Mouse (Mus musculus) MEL (cell line): Measurements from ENCODE around the gene Fbxw7.

Source experiments
- CTCF ChIP-seq, 3 experiments: IDR thresholded peaks in 2 of 3; conservative IDR thresholded peaks in 1 of 3; 2 replicates each; pipeline ENCODE4 v1.5.1; 2011 to 2012; ENCODE audit warnings: low read length in 3 of 3, low read depth in 2 of 3, mild to moderate bottlenecking in 2 of 3, improper control_type of control experiment in 1 of 3, inconsistent platforms in 1 of 3, mixed read lengths in 1 of 3, moderate library complexity in 1 of 3; ENCODE audit not compliant: control insufficient read depth in 1 of 3, insufficient read depth in 1 of 3, poor library complexity in 1 of 3, severe bottlenecking in 1 of 3
- ELF1 ChIP-seq: IDR thresholded peaks from 2 replicates; pipeline ENCODE4 v1.6.1; 2014; ENCODE audit warnings: low read depth, mild to moderate bottlenecking, inconsistent platforms, low read length, improper control_type of control experiment, moderate library complexity
- EP300 ChIP-seq, 2 experiments: IDR thresholded peaks; 2 replicates each; pipeline ENCODE4 v1.6.1; 2011; ENCODE audit warnings: improper control_type of control experiment in 2 of 2, low read length in 2 of 2, low read depth in 1 of 2, mild to moderate bottlenecking in 1 of 2
- POLR2A ChIP-seq, 2 experiments: IDR thresholded peaks; 2 replicates each; pipeline ENCODE4 v1.6.1; 2011 to 2012; ENCODE audit warnings: low read length in 2 of 2, mild to moderate bottlenecking in 2 of 2, control low read depth in 1 of 2, improper control_type of control experiment in 1 of 2, low read depth in 1 of 2, moderate library complexity in 1 of 2; ENCODE audit not compliant: control insufficient read depth in 1 of 2, insufficient read depth in 1 of 2, poor library complexity in 1 of 2
- TCF12 ChIP-seq: IDR thresholded peaks from 2 replicates; pipeline ENCODE4 v1.6.1; 2014; ENCODE audit warnings: low read depth, mild to moderate bottlenecking, inconsistent platforms, low read length, improper control_type of control experiment, moderate library complexity

DNA sequence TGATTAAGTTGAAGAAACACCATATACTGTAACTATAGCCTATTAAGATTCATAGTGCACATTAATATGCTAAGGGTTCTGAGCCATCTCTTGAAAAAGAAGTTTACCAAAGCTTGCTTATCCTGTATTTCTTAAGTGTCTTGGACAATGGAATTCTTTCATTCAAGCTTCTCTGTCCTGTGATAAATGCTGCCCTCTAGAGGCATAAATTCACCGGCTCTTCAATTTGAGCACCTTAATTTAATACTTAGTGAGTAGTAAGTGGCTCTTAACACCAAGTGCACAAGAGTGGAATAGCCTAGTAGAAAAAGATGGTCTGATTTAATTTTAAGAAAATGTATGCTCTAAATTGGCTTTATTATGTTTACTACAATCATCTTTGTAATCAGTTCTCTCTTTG lies 28.5 kb downstream of the Fbxw7 start:
- TF ChIP-seq POLR2A (IDR thresholded peaks at IDR 0.05; ENCODE audit: control insufficient read depth in 1 of 2, insufficient read depth in 1 of 2, low read depth in 1 of 2, low read length in 2 of 2, poor library complexity in 1 of 2), result no peak
- no peak for TF ChIP-seq ELF1
- peak; percentile 6 to 81 (median 57); a peak in 3 of 6 replicates for TF ChIP-seq CTCF (IDR thresholded peaks at IDR 0.05 in 2 of 3, conservative IDR thresholded peaks at IDR 0.05 in 1 of 3; ENCODE audit: control insufficient read depth in 1 of 3, insufficient read depth in 1 of 3, low read depth in 2 of 3, low read length in 3 of 3, poor library complexity in 1 of 3, severe bottlenecking in 1 of 3)
- no peak for TF ChIP-seq EP300 (IDR thresholded peaks at IDR 0.05; ENCODE audit: low read depth in 1 of 2, low read length in 2 of 2)
- TF ChIP-seq TCF12, result no peak
